Mouse (Mus musculus) forebrain, embryonic 10.5 days (tissue): ENCODE measurements around the gene Mfsd9. TPM values are rescaled to one million over a fixed set of nuclear protein-coding genes. Genes with fewer than 3 reads are reported as not detected.
"Not testable (repeated sequence)": the region's sequence is repeated elsewhere in the genome, so short reads cannot be mapped to it uniquely, and the experiment has no call there.

Source experiments
- DNase-seq: peaks from one replicate; pipeline ENCODE4 v3.0.0-alpha.2; 2017; ENCODE audit warnings: low spot score; ENCODE audit errors: extremely low spot score
- H3K27ac ChIP-seq: fragments of 300-500 bp; sonication (generic); 2 replicates; pipeline ENCODE4 v1.5.1; 2016; ENCODE audit warnings: mild to moderate bottlenecking
- H3K27me3 ChIP-seq: fragments of 300-500 bp; sonication (generic); 2 replicates; pipeline ENCODE4 v1.6.1; 2016; ENCODE audit warnings: mild to moderate bottlenecking; ENCODE audit not compliant: poor library complexity, severe bottlenecking
- H3K36me3 ChIP-seq: fragments of 300-500 bp; sonication (generic); replicated peaks from 2 replicates; pipeline ENCODE4 v1.6.1; 2016; ENCODE audit warnings: mild to moderate bottlenecking, moderate library complexity
- H3K4me1 ChIP-seq: fragments of 300-500 bp; sonication (generic); 2 replicates; pipeline ENCODE4 v1.6.1; 2016
- H3K4me3 ChIP-seq: fragments of 300-500 bp; sonication (generic); 2 replicates; pipeline ENCODE4 v1.5.1; 2016; ENCODE audit warnings: mild to moderate bottlenecking, moderate library complexity
- H3K9me3 ChIP-seq: fragments of 300-500 bp; sonication (generic); 2 replicates; pipeline ENCODE4 v1.6.1; 2016; ENCODE audit warnings: mild to moderate bottlenecking, moderate library complexity
- WGBS: fragments of 180-500 bp; shearing (Covaris S2); methylation state at CpG from one replicate; pipeline ENCODE4 v1.1.7; 2016; 5-methylcytosine and 5-hydroxymethylcytosine counted together
- polyA plus RNA-seq: library from polyadenylated mRNA; unstranded; fragments of >200 nt; fragmentation: Nextera tagmentation; extraction: Ambion mirVana; gene quantifications from 2 replicates; pipeline ENCODE4 v1.2.1, GENCODE M21; 2016

Mfsd9 gene
- polyA plus RNA-seq, 1 experiment from 2014 or later = 2.7 TPM

- no peaks in the 10 kb centered on the region for H3K9me3 ChIP-seq
- WGBS = 91% methylated on average over 5 of the region's 5 CpGs
- H3K27ac ChIP-seq = no peak overlapping the region
- no peaks in the 10 kb centered on the region for H3K27me3 ChIP-seq
- peaks cover 10% of the 10 kb centered on the region for H3K4me1 ChIP-seq
- H3K4me3 ChIP-seq = no peak overlapping the region
- peaks cover 10% of the 10 kb centered on the region for H3K36me3 ChIP-seq
- DNase-seq = no peak
Observed at GRCm38 (mm10) chr1:40773234-40773633, 17.3 kb downstream of the Mfsd9 start.

GRCm38 (mm10) chr1:40771196-40771970, 19.1 kb downstream of the Mfsd9 start:
- DNase-seq = no peak
- no peak overlapping the region for H3K4me3 ChIP-seq
- no peaks in the 10 kb centered on the region for H3K27me3 ChIP-seq
- peaks cover 10% of the 10 kb centered on the region for H3K4me1 ChIP-seq
- no peak overlapping the region for H3K27ac ChIP-seq
- WGBS = 94% methylated on average over 7 of the region's 7 CpGs
- H3K36me3 ChIP-seq = peaks cover 10% of the 10 kb centered on the region
- H3K9me3 ChIP-seq = no peaks in the 10 kb centered on the region

GRCm38 (mm10) chr1:40769331-40769894, 21.1 kb downstream of the Mfsd9 start:
- Histone ChIP-seq H3K27ac (no peak overlapping the region), H3K9me3 (no peaks in the 10 kb centered on the region), H3K4me3 (no peak overlapping the region), H3K4me1 (peaks cover 10% of the 10 kb centered on the region), H3K36me3 (peaks cover 10% of the 10 kb centered on the region), H3K27me3 (no peaks in the 10 kb centered on the region)
- no peak for DNase-seq
- WGBS = 66% methylated on average over 4 of the region's 4 CpGs

- 32% methylated on average over 6 of the region's 6 CpGs for whole genome bisulfite sequencing
- no peak overlapping the region for H3K27ac ChIP-seq
- peaks cover 10% of the 10 kb centered on the region for H3K4me1 ChIP-seq
- no peaks in the 10 kb centered on the region for H3K9me3 ChIP-seq
- H3K4me3 ChIP-seq = no peak overlapping the region
- no peaks in the 10 kb centered on the region for H3K27me3 ChIP-seq
- peak; percentile 37 for DNase-seq
- H3K36me3 ChIP-seq = peaks cover 2% of the 10 kb centered on the region
Observed at GRCm38 (mm10) chr1:40768606-40769005, 21.9 kb downstream of the Mfsd9 start.

GRCm38 (mm10) chr1:40767588-40767987, 22.9 kb downstream of the Mfsd9 start:
- no peaks in the 10 kb centered on the region for H3K36me3 ChIP-seq
- peaks cover 10% of the 10 kb centered on the region for H3K4me1 ChIP-seq
- no peaks in the 10 kb centered on the region for H3K27me3 ChIP-seq
- H3K4me3 ChIP-seq = no peak overlapping the region
- no peak overlapping the region for H3K27ac ChIP-seq
- H3K9me3 ChIP-seq = no peaks in the 10 kb centered on the region
- 88% methylated on average over 18 of the region's 18 CpGs for WGBS
- no peak for DNase-seq

GRCm38 (mm10) chr1:40765521-40765920, 25.0 kb downstream of the Mfsd9 start:
- Histone ChIP-seq H3K9me3 (no peaks in the 10 kb centered on the region), H3K27ac (no peak overlapping the region), H3K36me3 (no peaks in the 10 kb centered on the region), H3K4me3 (no peak overlapping the region), H3K27me3 (no peaks in the 10 kb centered on the region), H3K4me1 (peaks cover 10% of the 10 kb centered on the region)
- WGBS = 93% methylated on average over 12 of the region's 12 CpGs
- DNase-seq = no peak

GRCm38 (mm10) chr1:40764701-40765275, 25.7 kb downstream of the Mfsd9 start:
- no peak for DNase-seq
- no peaks in the 10 kb centered on the region for H3K36me3 ChIP-seq
- 94% methylated on average over 15 of the region's 15 CpGs for WGBS
- no peak overlapping the region for H3K27ac ChIP-seq
- no peak overlapping the region for H3K4me3 ChIP-seq
- H3K27me3 ChIP-seq = no peaks in the 10 kb centered on the region
- H3K4me1 ChIP-seq = peaks cover 10% of the 10 kb centered on the region
- no peaks in the 10 kb centered on the region for H3K9me3 ChIP-seq

GRCm38 (mm10) chr1:40764042-40764441, 26.4 kb downstream of the Mfsd9 start:
- Histone ChIP-seq H3K9me3 (no peaks in the 10 kb centered on the region), H3K4me3 (no peak overlapping the region), H3K4me1 (peaks cover 4% of the 10 kb centered on the region; the same call in 1 of the 2 replicates), H3K36me3 (no peaks in the 10 kb centered on the region), H3K27me3 (no peaks in the 10 kb centered on the region), H3K27ac (no peak overlapping the region)
- no peak for DNase-seq
- 94% methylated on average over 1 of the region's 1 CpGs for WGBS

- no peaks in the 10 kb centered on the region for H3K9me3 ChIP-seq
- no peaks in the 10 kb centered on the region for H3K36me3 ChIP-seq
- no peak overlapping the region for H3K4me3 ChIP-seq
- no peak for DNase-seq
- WGBS = 90% methylated on average over 6 of the region's 6 CpGs
- no peaks in the 10 kb centered on the region for H3K4me1 ChIP-seq
- no peak overlapping the region for H3K27ac ChIP-seq
- H3K27me3 ChIP-seq = no peaks in the 10 kb centered on the region
Observed at GRCm38 (mm10) chr1:40759751-40760445, 30.6 kb downstream of the Mfsd9 start.

GRCm38 (mm10) chr1:40746089-40746488, 44.4 kb downstream of the Mfsd9 start:
- Histone ChIP-seq H3K27ac (no peak overlapping the region), H3K9me3 (no peaks in the 10 kb centered on the region)

GRCm38 (mm10) chr1:40740739-40741138, 49.7 kb downstream of the Mfsd9 start:
- H3K27me3 ChIP-seq = no peaks in the 10 kb centered on the region
- no peaks in the 10 kb centered on the region for H3K9me3 ChIP-seq
- 92% methylated on average over 2 of the region's 2 CpGs for WGBS
- H3K4me1 ChIP-seq = no peaks in the 10 kb centered on the region
- no peaks in the 10 kb centered on the region for H3K36me3 ChIP-seq
- H3K27ac ChIP-seq = no peak overlapping the region
- no peak for DNase-seq
- no peak overlapping the region for H3K4me3 ChIP-seq

More at GRCm38 (mm10) chr1:40746089-40746488, 44.4 kb downstream of the Mfsd9 start:
- Histone ChIP-seq H3K4me3 (no peak overlapping the region), H3K27me3 (no peaks in the 10 kb centered on the region), H3K4me1 (no peaks in the 10 kb centered on the region), H3K36me3 (no peaks in the 10 kb centered on the region)
- WGBS = 90% methylated on average over 5 of the region's 5 CpGs
- no peak for DNase-seq

- not testable (repeated sequence) for H3K4me3 ChIP-seq, H3K27ac ChIP-seq, H3K36me3 ChIP-seq, H3K27me3 ChIP-seq, H3K4me1 ChIP-seq, H3K9me3 ChIP-seq, DNase-seq
- WGBS = 91% methylated on average over 9 of the region's 9 CpGs
Observed at GRCm38 (mm10) chr1:40738246-40738645, 52.2 kb downstream of the Mfsd9 start.

- Histone ChIP-seq H3K36me3 (no peaks in the 10 kb centered on the region), H3K27ac (no peak overlapping the region), H3K4me3 (no peak overlapping the region), H3K9me3 (no peaks in the 10 kb centered on the region), H3K4me1 (peaks cover 3% of the 10 kb centered on the region; the same call in 1 of the 2 replicates), H3K27me3 (no peaks in the 10 kb centered on the region)
- DNase-seq = no peak
- WGBS = 90% methylated on average over 8 of the region's 8 CpGs
Observed at GRCm38 (mm10) chr1:40737671-40738070, 52.8 kb downstream of the Mfsd9 start.
